Mouse (Mus musculus) bone marrow, adult 2 months (tissue): ENCODE results near the gene Glcci1. TPM values are rescaled to one million over a fixed set of nuclear protein-coding genes. Genes with fewer than 3 reads are reported as not detected.

Experiments
- H3K27ac ChIP-seq: fragments of 200-500 bp; 2 replicates; pipeline ENCODE4 v1.5.1; 2012; ENCODE audit warnings: low read depth, mild to moderate bottlenecking, control low read depth, inconsistent platforms, low read length; ENCODE audit not compliant: control insufficient read depth, poor library complexity, insufficient read depth
- H3K4me1 ChIP-seq: fragments of 200-500 bp; 2 replicates; pipeline ENCODE4 v1.6.1; 2011; ENCODE audit warnings: low read length; ENCODE audit not compliant: control insufficient read depth, insufficient read depth
- H3K4me3 ChIP-seq: fragments of 200-500 bp; replicated peaks from 2 replicates; pipeline ENCODE3; 2011; ENCODE audit warnings: mild to moderate bottlenecking, low read depth, low read length, control low read depth; ENCODE audit not compliant: control insufficient read depth
- CTCF ChIP-seq: fragments of 200-500 bp; IDR thresholded peaks from 2 replicates; pipeline ENCODE4 v1.5.1; 2011; ENCODE audit warnings: low read length, control low read depth; ENCODE audit not compliant: control insufficient read depth, insufficient read depth
- POLR2A ChIP-seq: fragments of 200-500 bp; IDR thresholded peaks from 2 replicates; pipeline ENCODE4 v1.6.1; 2011; ENCODE audit warnings: low read depth, mild to moderate bottlenecking, control low read depth, low read length, borderline replicate concordance; ENCODE audit not compliant: control insufficient read depth
- WGBS: fragments of 180-500 bp; shearing (Covaris S2); methylation state at CpG from one replicate; pipeline ENCODE4 v1.1.7; 2018; 5-methylcytosine and 5-hydroxymethylcytosine counted together
- polyA plus RNA-seq: library from polyadenylated mRNA; stranded (reverse); fragments of >200 nt; gene quantifications from 2 replicates; pipeline ENCODE4 v1.2.4, GENCODE M21; 2011; ENCODE audit warnings: low replicate concordance; ENCODE audit not compliant: missing spikeins, insufficient read depth, insufficient read length

Gene Glcci1
- polyA plus RNA-seq, 1 experiment = 14.7 TPM

DNA sequence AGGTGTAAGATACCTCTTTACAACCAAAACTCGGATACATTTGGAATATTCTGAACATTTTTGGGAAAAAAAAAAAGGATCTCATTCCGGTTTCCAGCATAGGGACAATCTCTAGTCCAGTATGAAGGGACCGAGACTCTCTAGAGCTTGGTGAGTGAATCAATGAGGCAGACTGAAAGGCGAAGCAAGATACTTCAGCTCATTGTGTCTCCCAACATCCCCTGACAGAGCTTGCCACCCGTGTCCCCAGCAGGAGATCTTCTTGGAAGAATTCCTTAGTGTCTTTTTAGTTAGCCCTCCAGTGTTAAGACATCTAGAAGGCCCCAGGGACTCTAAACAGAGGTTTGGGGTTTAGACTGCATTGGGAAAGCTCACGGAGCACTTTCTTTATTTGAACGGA is 20.1 kb upstream of the Glcci1 start:
- H3K27ac ChIP-seq = no peak overlapping the region
- WGBS = 91% methylated on average over 7 of the region's 7 CpGs
- peaks cover 7% of the 10 kb centered on the region for H3K4me1 ChIP-seq
- TF ChIP-seq CTCF (no peak), POLR2A (no peak)
- H3K4me3 ChIP-seq = no peak overlapping the region

DNA sequence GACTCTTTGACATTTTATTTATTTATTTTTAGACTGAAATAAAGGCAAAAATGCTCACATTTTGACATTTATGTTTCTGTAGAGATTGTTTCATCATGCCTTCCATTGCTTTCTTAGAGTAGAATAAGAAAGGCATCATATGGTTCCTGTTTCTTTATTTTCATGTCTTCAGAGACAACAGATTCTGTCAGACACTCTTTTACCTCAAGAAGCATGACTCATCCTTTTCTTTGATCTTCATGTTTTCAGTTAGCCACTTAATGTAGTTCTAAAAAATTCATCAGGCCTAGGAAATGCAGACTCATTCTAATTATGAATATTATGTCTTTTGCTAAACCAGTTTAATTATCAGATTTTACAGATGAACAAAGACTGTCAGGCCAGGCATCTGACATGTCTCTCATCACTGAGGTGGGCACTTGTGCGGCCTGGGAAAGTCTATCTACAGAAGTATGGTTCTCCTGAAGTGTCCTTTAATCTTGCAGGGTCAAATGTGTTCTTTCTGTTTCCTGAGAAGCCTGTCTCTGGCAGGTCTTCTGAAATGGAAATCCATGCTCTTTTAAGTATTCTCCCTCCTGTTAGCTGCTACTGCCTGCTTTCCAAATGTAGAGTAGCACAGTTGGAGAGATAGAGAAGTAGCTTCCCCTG is 19.3 kb upstream of the Glcci1 start:
- no peak for TF ChIP-seq CTCF
- TF ChIP-seq POLR2A = no peak
- 88% methylated on average over 1 of the region's 1 CpGs for WGBS
- Histone ChIP-seq H3K27ac (no peak overlapping the region), H3K4me3 (no peak overlapping the region), H3K4me1 (peaks cover 6% of the 10 kb centered on the region)

GRCm38 (mm10) chr6:8492248-8492647 is 17.2 kb upstream of the Glcci1 start:
- WGBS = 72% methylated on average over 3 of the region's 3 CpGs
- Histone ChIP-seq H3K4me1 (peaks cover 6% of the 10 kb centered on the region), H3K4me3 (no peak overlapping the region), H3K27ac (no peak overlapping the region)
- TF ChIP-seq CTCF (no peak), POLR2A (no peak)

DNA sequence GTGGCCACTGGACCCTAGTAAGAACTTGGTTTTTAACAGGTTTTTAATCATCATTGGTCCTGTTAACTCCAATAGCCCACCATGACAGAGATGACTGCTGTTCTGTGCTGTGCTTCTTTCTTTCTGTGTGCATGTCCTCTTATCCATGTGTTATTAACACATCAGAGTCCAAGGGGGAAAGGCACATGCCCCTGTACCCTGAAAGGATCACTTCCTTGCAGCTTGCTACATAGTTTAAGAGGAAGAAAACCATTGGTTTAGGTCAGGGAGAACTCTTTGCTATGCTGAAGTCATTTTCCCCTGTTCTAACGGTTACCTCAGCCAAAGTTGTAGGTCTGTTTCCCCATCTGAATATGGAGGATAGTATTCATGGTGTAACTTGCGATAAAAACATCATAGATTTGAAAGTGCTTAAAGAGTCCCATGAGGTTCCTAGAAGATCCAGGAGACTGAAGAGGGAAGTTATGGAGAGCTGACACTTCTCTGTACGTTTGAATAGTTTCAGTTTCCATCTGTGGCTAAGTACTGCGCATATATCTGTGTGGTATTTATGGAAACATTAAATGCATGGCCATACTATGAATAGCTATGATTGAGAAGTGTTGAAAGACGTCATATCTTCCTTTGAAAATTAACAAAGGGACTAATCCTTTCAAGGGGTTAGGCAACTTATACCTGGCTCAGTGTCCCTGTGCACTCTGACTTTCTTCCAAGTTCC is 14.1 kb upstream of the Glcci1 start:
- no peak overlapping the region; the same call in 1 of the 2 replicates for H3K27ac ChIP-seq
- TF ChIP-seq CTCF = no peak
- no peak for TF ChIP-seq POLR2A
- 32% methylated on average over 5 of the region's 5 CpGs for WGBS
- no peak overlapping the region for H3K4me3 ChIP-seq
- H3K4me1 ChIP-seq = peaks cover 3% of the 10 kb centered on the region; the same call in 1 of the 2 replicates

DNA sequence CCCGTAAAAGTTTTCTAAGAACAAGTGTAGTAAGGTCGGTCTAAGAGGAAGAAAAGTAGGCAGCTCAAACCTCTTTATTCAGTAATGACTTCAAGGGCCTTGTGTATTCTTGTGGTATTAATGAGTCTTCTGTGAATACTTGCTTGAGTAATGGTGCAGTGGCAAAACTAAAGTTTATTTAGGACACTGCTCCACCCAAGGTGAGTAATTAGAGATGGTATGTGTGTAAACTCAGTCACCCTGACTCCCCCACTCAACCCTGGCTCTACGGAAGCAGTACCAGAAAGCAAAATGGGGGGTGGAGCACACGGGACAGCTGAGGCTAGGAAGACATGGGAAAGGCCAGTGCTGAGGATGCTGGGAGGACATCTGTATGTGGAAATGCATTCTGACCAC is 13.6 kb upstream of the Glcci1 start:
- H3K27ac ChIP-seq = no peak overlapping the region
- no peak overlapping the region for H3K4me3 ChIP-seq
- 66% methylated on average over 4 of the region's 4 CpGs for WGBS
- H3K4me1 ChIP-seq = peaks cover 3% of the 10 kb centered on the region; the same call in 1 of the 2 replicates
- TF ChIP-seq CTCF = no peak
- TF ChIP-seq POLR2A = no peak

DNA sequence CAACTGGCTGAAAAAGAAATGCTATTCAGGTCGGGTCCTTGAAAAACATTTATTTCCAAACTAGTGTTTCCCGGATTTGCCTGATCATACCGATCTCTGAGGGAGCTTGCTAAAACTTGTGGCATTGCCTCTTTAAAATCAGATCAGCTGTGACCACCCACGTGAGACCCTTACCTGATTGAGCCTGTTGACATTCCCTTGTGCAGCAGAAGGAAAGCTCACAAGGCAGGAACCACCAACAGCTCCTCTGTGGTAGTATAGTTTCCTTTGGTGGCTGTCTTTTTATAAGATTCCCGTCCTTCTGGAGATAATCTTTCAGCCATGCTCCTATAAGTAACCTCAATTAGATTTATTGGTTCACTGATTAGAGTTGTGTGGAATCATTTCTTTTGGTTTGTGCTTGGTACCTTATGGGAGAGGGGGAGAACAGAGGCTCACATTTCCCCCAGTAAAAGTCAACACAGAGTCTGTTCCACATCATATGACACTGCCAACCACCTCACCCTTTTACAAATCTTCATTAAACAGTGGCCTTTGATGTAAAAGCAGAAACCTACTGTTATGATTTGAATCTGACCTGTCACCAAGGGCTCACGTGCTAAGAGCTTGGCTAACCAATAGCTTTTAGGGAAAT is 12.0 kb upstream of the Glcci1 start:
- peaks cover 3% of the 10 kb centered on the region; the same call in 1 of the 2 replicates for H3K4me1 ChIP-seq
- WGBS = 71% methylated on average over 6 of the region's 6 CpGs
- TF ChIP-seq CTCF (no peak), POLR2A (no peak)

DNA sequence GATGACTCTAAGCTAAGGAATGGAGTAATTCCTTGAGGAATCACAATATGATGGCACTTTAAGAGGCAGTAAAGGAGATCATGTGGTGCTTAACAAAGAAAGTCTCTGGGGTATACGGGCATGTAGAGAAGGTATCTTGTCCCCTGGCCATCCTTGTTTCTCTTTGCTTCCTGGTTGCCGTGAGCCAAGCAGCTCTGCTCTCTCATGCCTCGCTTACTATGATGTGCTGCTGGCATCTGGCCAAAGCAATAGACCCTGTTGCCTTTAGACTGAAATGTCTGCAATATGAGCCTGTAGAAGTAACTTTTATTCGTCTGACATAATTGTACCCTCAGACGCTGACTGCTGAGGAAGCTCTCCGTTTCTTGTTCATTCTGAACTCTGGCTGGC is 11.5 kb upstream of the Glcci1 start:
- peaks cover 3% of the 10 kb centered on the region; the same call in 1 of the 2 replicates for H3K4me1 ChIP-seq
- no peak overlapping the region for H3K4me3 ChIP-seq
- 82% methylated on average over 6 of the region's 6 CpGs for WGBS
- H3K27ac ChIP-seq = no peak overlapping the region
- no peak for TF ChIP-seq CTCF
- TF ChIP-seq POLR2A = no peak

More for the DNA sequence above, 12.0 kb upstream of the Glcci1 start:
- Histone ChIP-seq H3K4me3 (no peak overlapping the region), H3K27ac (no peak overlapping the region)

DNA sequence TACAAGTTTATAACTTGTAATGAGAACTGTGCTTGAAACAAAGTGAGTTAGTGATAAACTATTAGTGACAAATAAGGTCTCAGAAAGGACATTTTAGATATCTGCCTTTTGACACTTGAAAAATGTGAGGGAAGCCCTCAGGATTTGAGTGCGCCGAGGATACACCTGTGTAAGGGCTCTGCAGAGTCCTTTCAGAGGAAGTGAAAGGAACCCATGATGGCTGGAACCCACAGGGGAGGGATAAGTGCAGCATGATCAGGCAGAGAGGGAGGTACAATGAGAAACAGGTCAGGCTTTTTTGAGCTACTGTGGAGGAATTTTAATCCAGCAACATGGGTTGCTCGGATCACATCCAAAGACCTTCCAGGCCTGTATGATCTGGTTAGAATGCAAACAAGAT is 10.4 kb upstream of the Glcci1 start:
- no peak overlapping the region for H3K4me3 ChIP-seq
- H3K27ac ChIP-seq = no peak overlapping the region
- 71% methylated on average over 3 of the region's 3 CpGs for WGBS
- peaks cover 3% of the 10 kb centered on the region; the same call in 1 of the 2 replicates for H3K4me1 ChIP-seq
- no peak for TF ChIP-seq POLR2A
- TF ChIP-seq CTCF = no peak
